Mouse (Mus musculus): ENCODE results near the gene Cacna2d1.
A peak's percentile ranks its signal among the peaks of the same experiment; 100 is the strongest.

Gene Cacna2d1

DNA sequence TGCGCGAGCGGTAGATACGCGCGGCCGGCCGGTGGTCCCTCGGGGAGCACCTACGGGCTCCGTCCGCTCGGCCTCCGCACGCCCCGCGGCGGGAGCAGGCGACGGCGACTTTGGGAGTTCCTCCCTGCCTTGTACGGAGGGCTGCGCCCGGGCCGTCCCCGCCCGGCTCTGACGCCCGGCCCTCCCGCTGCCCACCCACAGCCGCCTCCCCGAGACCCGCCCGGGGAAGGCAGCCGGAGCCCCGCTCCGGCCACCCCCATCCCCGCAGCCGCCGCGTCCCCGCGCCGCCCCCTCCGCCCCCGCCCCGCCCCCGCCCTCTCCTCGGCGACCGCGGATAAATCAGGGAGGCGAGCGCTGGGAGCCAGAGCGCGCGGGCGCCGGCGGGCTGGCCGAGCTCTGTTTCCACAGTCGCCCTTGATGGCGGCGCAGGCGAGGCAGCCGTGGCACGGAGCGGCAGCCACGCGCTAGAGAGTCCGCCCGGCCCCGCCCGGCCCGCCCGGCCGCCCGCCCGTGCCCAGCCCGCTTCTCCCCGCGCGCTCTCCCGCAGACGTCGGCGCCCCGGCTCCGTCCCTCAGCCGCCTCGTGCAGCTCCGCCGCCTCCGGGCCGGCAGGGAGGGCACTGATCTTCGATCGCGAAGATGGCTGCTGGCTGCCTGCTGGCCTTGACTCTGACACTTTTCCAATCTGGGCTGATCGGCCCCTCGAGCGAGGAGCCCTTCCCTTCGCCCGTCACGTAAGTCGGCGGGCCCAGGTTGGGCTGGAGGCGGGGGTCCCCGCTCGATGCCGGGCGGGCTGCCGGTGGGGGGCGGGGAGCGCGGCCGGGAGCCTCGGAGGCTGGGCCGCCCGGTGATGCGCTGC lies at the start of gene Cacna2d1:
Cacna2d1 (plus strand) TSS at position 316 of the 858 bp plus-strand sequence.
- DNase-seq (ENCODE audit: low spot score) = peak; percentile 47

DNA sequence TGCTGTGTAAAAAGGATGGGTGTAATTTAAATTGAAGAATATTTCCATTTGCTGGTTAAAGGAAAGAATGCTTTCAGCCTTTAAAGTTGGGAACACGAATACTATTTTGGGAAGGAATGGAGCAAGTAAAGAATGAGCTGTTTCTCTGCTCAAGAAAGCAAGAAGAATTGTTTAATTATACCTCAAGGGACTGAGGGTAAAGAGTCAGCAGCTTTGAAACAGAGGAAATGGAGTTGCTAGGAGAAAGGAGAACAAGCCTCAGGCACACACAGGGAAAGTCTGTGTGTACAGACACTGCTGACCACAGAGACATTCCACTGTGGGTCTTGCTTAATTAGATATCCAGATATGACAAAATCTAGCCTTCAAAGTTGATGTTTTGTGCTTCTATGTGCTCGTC lies 39.4 kb upstream of the Cacna2d1 start:
- no peak for DNase-seq (ENCODE audit: low spot score)

DNA sequence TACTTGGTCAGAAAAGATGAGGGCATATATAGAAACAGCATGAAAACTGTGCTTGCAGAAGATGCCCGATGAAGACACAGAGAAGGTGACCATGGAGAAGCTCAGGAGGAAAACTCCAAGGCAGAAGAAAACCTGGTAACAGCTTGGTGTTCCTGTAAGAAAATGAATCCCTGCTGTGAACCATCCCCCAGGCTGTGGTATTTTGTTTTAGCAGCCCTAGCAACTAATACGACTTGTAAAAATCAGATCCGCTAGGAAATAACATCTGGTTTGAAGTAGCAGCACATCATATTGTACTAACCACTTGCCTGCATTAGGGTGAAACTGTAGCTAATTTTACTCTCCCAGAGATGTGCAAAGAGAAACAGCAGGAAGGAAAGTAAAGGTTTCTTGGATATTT lies 37.8 kb upstream of the Cacna2d1 start:
- DNase-seq (ENCODE audit: low spot score) = no peak

GRCm38 (mm10) chr5:15906446-15906845 lies 28.0 kb upstream of the Cacna2d1 start:
- DNase-seq (ENCODE audit: low spot score) = no peak

GRCm38 (mm10) chr5:15914931-15915330 lies 19.6 kb upstream of the Cacna2d1 start:
- no peak for DNase-seq (ENCODE audit: low spot score)

DNA sequence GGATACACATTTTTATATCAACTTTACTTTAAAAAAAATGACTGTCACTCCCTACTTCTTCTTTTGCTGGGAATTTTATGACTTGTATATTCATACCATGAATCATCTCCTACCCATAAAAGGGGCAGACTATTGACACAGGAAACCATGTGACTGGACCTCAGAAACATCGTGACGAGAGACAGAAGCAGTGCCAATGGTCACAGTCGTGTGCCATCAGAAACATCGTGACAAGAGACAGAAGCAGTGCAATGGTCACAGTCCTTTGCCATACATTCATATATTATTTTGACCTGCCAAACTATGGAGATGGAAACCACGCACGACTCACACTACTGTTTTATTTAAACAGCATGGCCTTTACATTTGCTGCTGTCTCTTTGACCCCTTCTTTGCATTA lies 6.0 kb upstream of the Cacna2d1 start:
- DNase-seq (ENCODE audit: low spot score) = no peak

- DNase-seq (ENCODE audit: low spot score) = no peak
Measured at GRCm38 (mm10) chr5:15933017-15933416, 1.5 kb upstream of the Cacna2d1 start.

DNA sequence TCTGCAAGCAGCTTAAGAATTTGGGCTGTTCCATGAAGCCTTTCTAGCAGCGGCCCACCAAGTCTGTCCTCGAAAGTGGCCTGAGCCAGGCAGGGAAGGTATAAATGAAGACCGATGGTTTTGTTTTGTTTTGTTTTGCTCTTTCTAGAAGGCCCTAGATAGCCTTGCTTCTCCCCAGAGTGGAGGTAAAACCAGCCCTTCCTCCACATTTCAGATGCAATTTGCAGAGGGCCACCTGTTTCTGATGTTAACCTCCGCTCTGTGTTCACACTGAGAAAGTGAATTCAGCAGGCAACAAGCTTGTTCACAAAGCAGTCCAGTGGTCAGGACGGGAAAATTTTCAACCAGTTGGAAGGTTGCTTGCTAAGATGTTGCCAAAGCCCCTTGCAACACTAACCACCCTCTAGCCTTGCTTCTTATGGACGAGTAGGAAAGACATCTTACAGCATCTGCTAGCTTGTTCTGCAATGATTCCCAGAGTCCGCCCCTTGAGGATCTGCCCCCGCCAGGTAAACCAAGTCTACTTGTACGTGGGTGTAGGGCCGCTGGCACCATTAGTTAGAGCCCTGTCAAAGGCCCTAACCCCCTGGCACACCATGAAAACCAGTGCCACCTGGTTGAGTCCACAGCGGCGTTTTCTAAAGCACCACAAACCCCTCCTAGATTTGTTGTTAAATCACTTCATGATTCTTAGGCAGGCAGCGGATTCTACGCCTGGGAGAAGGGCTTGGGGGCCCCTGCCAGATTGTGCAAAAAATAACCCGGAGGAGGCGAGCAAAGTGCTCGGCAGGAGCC lies 713 bp upstream of the Cacna2d1 start:
- DNase-seq (ENCODE audit: low spot score) = no peak

GRCm38 (mm10) chr5:15935234-15935728 lies 790 bp downstream of the Cacna2d1 start:
- DNase-seq (ENCODE audit: low spot score) = no peak

GRCm38 (mm10) chr5:15935831-15936710 lies 1.6 kb downstream of the Cacna2d1 start:
- DNase-seq (ENCODE audit: low spot score) = no peak

- no peak for DNase-seq (ENCODE audit: low spot score)
Measured at GRCm38 (mm10) chr5:15941191-15941725, 6.8 kb downstream of the Cacna2d1 start.

DNA sequence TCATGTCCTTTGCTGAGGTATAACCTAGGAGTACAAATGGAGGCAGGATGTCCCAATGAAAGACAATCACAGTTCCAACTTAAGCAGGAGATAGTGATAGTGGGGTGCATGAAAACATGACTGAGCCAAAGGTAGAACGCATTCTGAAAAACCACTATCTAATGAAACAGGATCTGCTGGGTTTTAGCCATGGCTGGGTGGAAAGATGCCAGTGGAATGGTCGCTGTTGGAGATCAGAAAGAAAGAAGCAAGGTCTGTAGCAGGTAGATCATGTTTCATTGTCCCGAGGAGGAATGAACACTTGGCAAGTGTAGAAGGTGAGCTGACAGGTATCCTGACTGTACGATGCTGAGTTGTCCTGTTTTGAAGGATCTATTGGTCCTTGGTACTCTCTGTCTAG lies 7.6 kb downstream of the Cacna2d1 start:
- no peak for DNase-seq (ENCODE audit: low spot score)

DNA sequence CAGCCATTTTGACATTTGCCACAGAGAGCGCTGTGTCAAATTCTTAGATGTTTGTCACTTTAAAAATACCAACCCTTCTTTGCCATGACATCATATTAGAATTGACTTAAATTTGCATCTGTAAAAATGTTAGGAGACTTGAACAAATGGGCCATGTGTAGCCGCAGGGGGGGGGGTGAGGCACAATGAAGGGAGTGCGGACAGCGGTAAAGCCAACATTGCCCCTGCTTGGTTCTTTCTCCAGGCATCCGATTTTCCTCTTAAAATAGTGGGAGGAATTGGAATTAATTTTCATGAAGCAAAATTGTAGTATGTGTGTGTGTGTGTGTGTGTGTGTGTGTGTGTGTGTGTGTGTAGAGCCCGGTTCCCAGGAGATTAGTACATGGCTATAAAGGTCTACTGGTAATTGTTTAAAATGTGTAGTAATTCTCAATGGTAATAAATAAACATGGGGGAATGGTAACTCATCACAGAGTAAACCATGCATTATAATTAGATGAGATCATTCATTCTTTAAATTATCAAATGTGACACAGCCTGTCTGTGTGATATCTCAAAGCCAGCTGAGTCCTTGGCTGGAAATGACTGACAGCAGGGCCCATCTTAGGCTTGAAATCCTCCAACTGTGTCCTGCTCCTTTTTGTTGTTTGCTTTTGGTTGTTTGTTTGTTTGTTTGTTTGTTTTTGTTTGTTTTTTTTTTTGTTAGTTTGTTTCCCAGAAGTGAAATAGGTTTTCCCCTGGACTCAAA lies 14.0 kb downstream of the Cacna2d1 start:
- DNase-seq (ENCODE audit: low spot score) = no peak

DNA sequence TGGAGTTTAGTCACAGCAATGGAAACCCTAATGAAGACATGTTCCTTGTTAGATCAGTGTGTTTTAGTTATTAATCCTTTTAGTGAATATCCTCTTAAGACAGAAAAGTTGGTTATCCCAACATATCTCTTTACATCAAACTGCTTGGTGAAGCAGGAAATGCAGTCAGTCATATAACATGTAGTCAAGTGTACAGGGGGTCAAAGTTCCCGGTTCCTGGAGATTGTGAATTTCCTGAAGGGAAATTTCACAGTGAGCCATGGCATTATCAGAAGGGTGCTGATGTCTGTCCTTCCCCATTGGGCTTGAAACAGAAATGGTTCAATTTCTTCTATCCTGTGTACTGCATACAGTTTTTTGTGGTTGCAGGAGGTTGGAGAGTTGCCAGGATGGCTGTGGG lies 25.3 kb downstream of the Cacna2d1 start:
- DNase-seq (ENCODE audit: low spot score) = no peak

DNA sequence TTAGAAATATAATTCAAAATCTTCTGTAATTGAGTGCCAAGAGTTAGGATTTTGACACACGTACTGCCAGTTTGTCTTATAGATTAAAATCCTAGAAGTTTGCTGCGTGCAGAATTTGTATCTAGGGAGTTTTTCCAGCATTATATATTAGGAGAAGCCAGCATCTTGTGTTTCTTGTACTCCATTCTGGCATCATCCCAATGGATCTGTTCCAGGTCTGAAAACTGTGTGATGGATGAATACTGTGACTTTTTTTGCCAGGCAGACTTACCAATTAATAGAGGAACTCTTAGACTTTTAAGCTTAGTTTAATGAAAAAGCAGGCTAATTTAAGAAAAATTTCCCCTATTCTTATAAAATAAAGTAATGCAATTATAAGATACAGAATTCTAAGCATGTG lies 27.4 kb downstream of the Cacna2d1 start:
- no peak for DNase-seq (ENCODE audit: low spot score)

DNA sequence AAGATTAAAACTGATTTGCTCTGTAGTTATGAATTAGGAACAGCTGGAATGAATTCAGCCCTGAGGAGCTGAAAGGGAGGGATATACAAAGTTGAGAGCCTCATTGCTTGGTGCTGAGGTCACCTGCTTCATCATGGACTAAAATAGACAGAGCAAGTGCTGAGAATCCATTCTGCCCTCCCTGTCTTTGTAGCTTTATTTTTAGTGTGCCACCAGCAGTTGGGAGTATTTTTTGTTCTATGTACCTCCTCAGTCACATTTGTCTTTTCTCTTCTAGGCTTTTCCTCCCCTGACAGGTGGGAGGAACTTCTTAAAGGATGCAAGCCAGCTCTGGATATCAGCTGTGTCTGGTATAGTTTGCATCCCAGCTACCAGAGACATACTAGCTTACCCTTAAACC lies 32.4 kb downstream of the Cacna2d1 start:
- DNase-seq (ENCODE audit: low spot score) = no peak

DNA sequence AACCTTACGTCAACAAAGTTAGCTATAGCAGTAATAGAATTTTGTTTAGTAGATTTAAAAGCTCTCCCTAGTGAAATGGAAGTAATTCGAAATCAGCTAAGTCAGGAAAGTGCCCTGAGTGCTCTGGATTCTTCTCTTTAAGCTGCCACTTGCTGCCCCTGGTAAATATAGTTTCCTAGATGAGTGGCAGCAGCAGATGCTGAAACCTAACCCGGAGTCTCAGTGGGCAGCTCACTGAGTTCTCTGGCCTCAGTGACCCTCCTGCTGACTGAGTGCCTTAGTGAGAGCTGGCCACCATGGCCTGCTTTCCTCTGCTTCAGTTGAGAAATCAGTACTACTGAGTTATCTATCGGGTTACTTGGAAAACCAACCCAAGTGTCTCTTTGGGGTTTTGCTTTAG lies 37.3 kb downstream of the Cacna2d1 start:
- DNase-seq (ENCODE audit: low spot score) = no peak

DNA sequence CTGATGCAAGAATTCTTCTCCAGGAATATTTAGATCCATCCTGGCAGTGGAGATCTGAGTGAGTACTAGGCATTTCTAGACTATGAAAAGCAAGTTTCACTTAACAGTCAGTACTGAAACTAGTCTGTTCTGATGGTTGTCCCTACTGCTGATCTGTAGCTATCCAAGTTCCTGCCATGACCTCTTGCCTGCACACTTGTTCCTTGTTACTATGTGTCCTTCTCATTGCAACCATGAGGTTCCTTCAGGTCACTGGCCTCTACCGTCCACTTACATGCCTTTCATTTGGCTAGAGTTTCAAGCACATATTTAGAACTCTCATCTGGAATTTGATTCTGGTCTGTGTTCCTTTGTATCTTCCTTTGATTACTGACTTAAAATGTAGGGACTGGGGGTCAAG lies 37.9 kb downstream of the Cacna2d1 start:
- no peak for DNase-seq (ENCODE audit: low spot score)

- no peak for DNase-seq (ENCODE audit: low spot score)
Measured at GRCm38 (mm10) chr5:15974652-15975051, 40.2 kb downstream of the Cacna2d1 start.

- no peak for DNase-seq (ENCODE audit: low spot score)
Measured at GRCm38 (mm10) chr5:15979225-15979624, 44.7 kb downstream of the Cacna2d1 start.

DNA sequence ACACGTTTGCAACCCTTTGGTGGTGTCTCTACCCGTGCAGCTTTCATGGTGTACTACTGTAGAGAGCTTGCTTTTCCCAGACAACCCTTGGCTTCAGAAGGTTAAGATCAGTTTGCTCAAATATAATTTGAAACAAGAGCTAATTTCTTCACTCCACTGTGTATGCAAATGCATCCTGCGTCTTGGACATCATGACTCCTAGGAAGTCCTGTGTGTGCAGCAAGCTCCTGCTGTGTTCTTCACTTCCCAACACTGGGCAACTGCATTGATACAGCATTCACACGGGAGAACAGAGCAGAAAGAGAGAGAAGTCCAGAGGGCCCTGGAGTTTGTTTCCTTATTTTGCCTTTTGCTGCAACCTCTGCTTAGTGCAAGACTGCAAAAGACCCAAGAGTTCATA lies 48.1 kb downstream of the Cacna2d1 start:
- no peak for DNase-seq (ENCODE audit: low spot score)
